Comparison of ENCODE assay signal across 20 mouse cellular contexts in the genomic region with DNA sequence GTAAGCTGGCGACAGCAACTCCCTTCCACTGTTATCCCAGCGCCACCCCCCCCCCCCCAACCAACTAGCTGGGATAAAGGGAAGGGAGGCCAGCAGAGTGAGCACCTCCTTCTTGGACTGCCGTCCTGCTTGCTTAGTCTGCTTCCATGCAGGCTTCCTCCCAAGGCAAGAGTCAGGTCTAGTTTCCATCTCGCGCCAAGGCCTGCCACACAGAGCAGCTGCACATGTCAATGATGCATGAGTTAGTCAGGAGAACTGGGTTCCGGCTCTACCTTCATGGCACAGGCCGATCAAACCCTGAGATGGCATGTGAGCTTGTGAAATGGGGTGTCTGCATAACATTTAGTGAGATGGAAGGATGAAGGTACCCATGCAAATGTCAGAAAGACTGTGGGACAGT.
DNase-seq lines count a peak whose midpoint lies in the region; ATAC-seq and TF ChIP-seq lines count a peak whose summit lies in the region.
"Had no signal": no experiment of that assay in that cellular context is flagged by ENCODE, and none has a peak within 500 bp of the region (broad histone marks: within the 10 kb centered on the region; RNA-seq: fewer than 3 reads in every experiment).

No protein-coding gene starts in this region.

- DNase-seq in forebrain, embryonic 10.5 days (ENCODE audit: extremely low spot score, low spot score), result no peak
- no peak for DNase-seq in hindbrain, embryonic 14.5 days (ENCODE audit: low spot score)
- DNase-seq in hindbrain, embryonic 10.5 days (ENCODE audit: low spot score), result no peak
- no peak for DNase-seq in midbrain, embryonic 11.5 days (ENCODE audit: low spot score, missing footprints)
- no peak for DNase-seq in liver, embryonic 14.5 days (ENCODE audit: low read depth in 3 of 3, low spot score in 3 of 3)
- DNase-seq in adrenal gland, postnatal 36 days, result no peak
- DNase-seq: adrenal gland, postnatal 25 days; heart, postnatal 14 days; kidney, adult 2 months; lung, adult 18-20 months; lung, postnatal 10 days; thymus, postnatal 36 days had no signal

- WGBS in forebrain, embryonic 10.5 days, result 88% methylated on average over 7 of the region's 7 CpGs
- 73% methylated on average over 7 of the region's 7 CpGs for WGBS in forebrain, embryonic 16.5 days
- 80% methylated on average over 7 of the region's 7 CpGs for WGBS in hindbrain, embryonic 14.5 days
- WGBS in hindbrain, embryonic 10.5 days, result 86% methylated on average over 7 of the region's 7 CpGs
- 84% methylated on average over 7 of the region's 7 CpGs for WGBS in midbrain, embryonic 13.5 days
- WGBS in midbrain, embryonic 11.5 days, result 89% methylated on average over 7 of the region's 7 CpGs
- WGBS in liver, embryonic 14.5 days (ENCODE audit: insufficient replicate concordance), result 64% methylated on average over 7 of the region's 7 CpGs

- peaks cover 45% of the 10 kb centered on the region for H3K27me3 ChIP-seq in forebrain, embryonic 10.5 days (ENCODE audit: poor library complexity, severe bottlenecking)
- no peaks in the 10 kb centered on the region for H3K27me3 ChIP-seq in forebrain, embryonic 16.5 days (replicated peaks; ENCODE audit: control insufficient read depth, insufficient read depth, low read length)
- H3K27me3 ChIP-seq in hindbrain, embryonic 14.5 days (ENCODE audit: control insufficient read depth, insufficient read depth, low read length), result no peaks in the 10 kb centered on the region
- H3K27me3 ChIP-seq in hindbrain, embryonic 10.5 days (ENCODE audit: insufficient read depth, poor library complexity, severe bottlenecking), result peaks cover 52% of the 10 kb centered on the region
- H3K27me3 ChIP-seq in midbrain, embryonic 13.5 days, result no peaks in the 10 kb centered on the region
- no peaks in the 10 kb centered on the region for H3K27me3 ChIP-seq in midbrain, embryonic 11.5 days (ENCODE audit: control insufficient read depth, insufficient read depth, low read length)
- no peaks in the 10 kb centered on the region for H3K27me3 ChIP-seq in liver, embryonic 14.5 days (ENCODE audit: control insufficient read depth, insufficient read depth, low read length)
- H3K27me3 ChIP-seq: heart, embryonic 13.5 days had no signal

- peaks cover 60% of the 10 kb centered on the region for H3K4me1 ChIP-seq in forebrain, embryonic 10.5 days
- H3K4me1 ChIP-seq in forebrain, embryonic 16.5 days (replicated peaks; ENCODE audit: control insufficient read depth, insufficient read depth, low read length), result peaks cover 48% of the 10 kb centered on the region
- peaks cover 48% of the 10 kb centered on the region for H3K4me1 ChIP-seq in hindbrain, embryonic 14.5 days (replicated peaks; ENCODE audit: control insufficient read depth, insufficient read depth, low read length)
- H3K4me1 ChIP-seq in hindbrain, embryonic 10.5 days (replicated peaks), result peaks cover 57% of the 10 kb centered on the region
- H3K4me1 ChIP-seq in midbrain, embryonic 13.5 days (replicated peaks), result peaks cover 54% of the 10 kb centered on the region
- peaks cover 36% of the 10 kb centered on the region for H3K4me1 ChIP-seq in midbrain, embryonic 11.5 days (ENCODE audit: control insufficient read depth, insufficient read depth, low read length)
- H3K4me1 ChIP-seq in liver, embryonic 14.5 days (replicated peaks; ENCODE audit: control insufficient read depth in 2 of 2, insufficient read depth in 2 of 2, low read length in 1 of 2), result peaks cover 6 to 38% of the 10 kb centered on the region in 2 experiments

- H3K9me3 ChIP-seq in forebrain, embryonic 10.5 days, result no peaks in the 10 kb centered on the region
- H3K9me3 ChIP-seq in forebrain, embryonic 16.5 days (ENCODE audit: control insufficient read depth, low read length), result no peaks in the 10 kb centered on the region
- H3K9me3 ChIP-seq in hindbrain, embryonic 14.5 days (ENCODE audit: control insufficient read depth, low read length), result no peaks in the 10 kb centered on the region
- H3K9me3 ChIP-seq in hindbrain, embryonic 10.5 days, result no peaks in the 10 kb centered on the region
- H3K9me3 ChIP-seq in midbrain, embryonic 13.5 days, result no peaks in the 10 kb centered on the region
- no peaks in the 10 kb centered on the region for H3K9me3 ChIP-seq in midbrain, embryonic 11.5 days (ENCODE audit: control insufficient read depth, low read length)
- no peaks in the 10 kb centered on the region for H3K9me3 ChIP-seq in liver, embryonic 14.5 days (ENCODE audit: control insufficient read depth, low read length)
- H3K9me3 ChIP-seq: embryonic facial prominence, embryonic 12.5 days; heart, embryonic 13.5 days; hindbrain, embryonic 12.5 days; limb, embryonic 12.5 days; midbrain, embryonic 10.5 days had no signal

- no peak for ATAC-seq in forebrain, embryonic 16.5 days
- no peak for ATAC-seq in hindbrain, embryonic 14.5 days (ENCODE audit: low FRiP score)
- no peak for ATAC-seq in midbrain, embryonic 13.5 days
- no peak for ATAC-seq in midbrain, embryonic 11.5 days (ENCODE audit: low FRiP score)
- ATAC-seq in liver, embryonic 14.5 days (ENCODE audit: insufficient read depth), result no peak

- TF ChIP-seq CTCF in liver, embryonic 14.5 days (IDR thresholded peaks at IDR 0.05; ENCODE audit: low read depth), result no peak

- peak overlapping the region; percentile 22; the same call in 1 of the 2 replicates for H3K27ac ChIP-seq in forebrain, embryonic 10.5 days
- H3K27ac ChIP-seq in forebrain, embryonic 16.5 days (ENCODE audit: low read length), result no peak overlapping the region
- H3K27ac ChIP-seq in hindbrain, embryonic 14.5 days, result no peak overlapping the region
- H3K27ac ChIP-seq in hindbrain, embryonic 10.5 days, result no peak overlapping the region
- no peak overlapping the region for H3K27ac ChIP-seq in midbrain, embryonic 13.5 days
- H3K27ac ChIP-seq in midbrain, embryonic 11.5 days (ENCODE audit: low read depth, low read length), result no peak overlapping the region
- H3K27ac ChIP-seq in liver, embryonic 14.5 days, result no peak overlapping the region; the same call in 1 of the 2 replicates
- H3K27ac ChIP-seq: embryonic facial prominence, embryonic 12.5 days; heart, embryonic 13.5 days; hindbrain, embryonic 12.5 days; kidney, postnatal 0 days; limb, embryonic 12.5 days; midbrain, embryonic 10.5 days had no signal

- H3K4me2 ChIP-seq in forebrain, embryonic 16.5 days (ENCODE audit: low read length), result no peak overlapping the region
- peak overlapping the region; percentile 62; the same call in 1 of the 2 replicates for H3K4me2 ChIP-seq in hindbrain, embryonic 14.5 days (replicated peaks)
- H3K4me2 ChIP-seq in midbrain, embryonic 13.5 days (replicated peaks), result 0 out of 2 replicates have a peak overlapping the region, but pooled peaks have one; percentile 0
- H3K4me2 ChIP-seq in midbrain, embryonic 11.5 days, result no peak overlapping the region
- peak overlapping the region; percentile 45; the same call in 1 of the 2 replicates for H3K4me2 ChIP-seq in liver, embryonic 14.5 days (ENCODE audit: low read depth)
- H3K4me2 ChIP-seq: embryonic facial prominence, embryonic 12.5 days; hindbrain, embryonic 12.5 days; limb, embryonic 12.5 days had no signal

- no peaks in the 10 kb centered on the region for H3K36me3 ChIP-seq in forebrain, embryonic 10.5 days (replicated peaks)
- no peaks in the 10 kb centered on the region for H3K36me3 ChIP-seq in forebrain, embryonic 16.5 days (ENCODE audit: control insufficient read depth, insufficient read depth)
- no peaks in the 10 kb centered on the region for H3K36me3 ChIP-seq in hindbrain, embryonic 14.5 days (replicated peaks; ENCODE audit: control insufficient read depth, insufficient read depth)
- no peaks in the 10 kb centered on the region for H3K36me3 ChIP-seq in hindbrain, embryonic 10.5 days
- no peaks in the 10 kb centered on the region for H3K36me3 ChIP-seq in midbrain, embryonic 13.5 days
- no peaks in the 10 kb centered on the region for H3K36me3 ChIP-seq in midbrain, embryonic 11.5 days (ENCODE audit: control insufficient read depth, insufficient read depth, low read length)
- H3K36me3 ChIP-seq in liver, embryonic 14.5 days (replicated peaks; ENCODE audit: control insufficient read depth, insufficient read depth, low read depth), result no peaks in the 10 kb centered on the region
- H3K36me3 ChIP-seq: embryonic facial prominence, embryonic 12.5 days; heart, embryonic 13.5 days; hindbrain, embryonic 12.5 days; limb, embryonic 12.5 days; midbrain, embryonic 10.5 days had no signal

- no peak overlapping the region for H3K4me3 ChIP-seq in forebrain, embryonic 10.5 days
- H3K4me3 ChIP-seq in forebrain, embryonic 16.5 days (replicated peaks; ENCODE audit: low read length), result no peak overlapping the region
- H3K4me3 ChIP-seq in hindbrain, embryonic 14.5 days (replicated peaks; ENCODE audit: low read length), result no peak overlapping the region
- H3K4me3 ChIP-seq in hindbrain, embryonic 10.5 days, result no peak overlapping the region
- H3K4me3 ChIP-seq in midbrain, embryonic 13.5 days (replicated peaks), result no peak overlapping the region
- H3K4me3 ChIP-seq in midbrain, embryonic 11.5 days (ENCODE audit: low read depth, low read length), result no peak overlapping the region
- H3K4me3 ChIP-seq in liver, embryonic 14.5 days (ENCODE audit: insufficient read depth in 1 of 2, low read depth in 2 of 2, low read length in 2 of 2), result no peak overlapping the region
- H3K4me3 ChIP-seq: embryonic facial prominence, embryonic 12.5 days; heart, embryonic 13.5 days; hindbrain, embryonic 12.5 days; limb, embryonic 12.5 days; midbrain, embryonic 10.5 days had no signal

- H3K9ac ChIP-seq in forebrain, embryonic 16.5 days (replicated peaks; ENCODE audit: low read depth, low read length), result no peak overlapping the region
- no peak overlapping the region for H3K9ac ChIP-seq in hindbrain, embryonic 14.5 days
- H3K9ac ChIP-seq in midbrain, embryonic 13.5 days (replicated peaks), result no peak overlapping the region
- no peak overlapping the region for H3K9ac ChIP-seq in midbrain, embryonic 11.5 days (ENCODE audit: low read length)
- H3K9ac ChIP-seq in liver, embryonic 14.5 days (replicated peaks), result no peak overlapping the region
- H3K9ac ChIP-seq: embryonic facial prominence, embryonic 12.5 days; heart, embryonic 13.5 days; hindbrain, embryonic 12.5 days; limb, embryonic 12.5 days had no signal

- no peak for TF ChIP-seq EP300 in liver, embryonic 14.5 days (IDR thresholded peaks at IDR 0.05; ENCODE audit: low read depth)

Comparison
In these comparisons a context has a peak if more than half of its experiments do, and no peak if none do; other contexts are left out.
1. H3K4me2 ChIP-seq: peak in hindbrain, embryonic 14.5 days (single experiment), midbrain, embryonic 13.5 days (single experiment) and liver, embryonic 14.5 days (single experiment); none in forebrain, embryonic 16.5 days (single experiment) and midbrain, embryonic 11.5 days (single experiment).